Mouse (Mus musculus) layer of hippocampus, adult 9-11 months (tissue): ENCODE results near the gene 2310046K23Rik.
"Not testable (repeated sequence)": the region's sequence is repeated elsewhere in the genome, so short reads cannot be mapped to it uniquely, and the experiment has no call there.

Experiments
- DNase-seq: peaks from one replicate; pipeline ENCODE4 v3.0.0; 2022

Gene 2310046K23Rik

DNA sequence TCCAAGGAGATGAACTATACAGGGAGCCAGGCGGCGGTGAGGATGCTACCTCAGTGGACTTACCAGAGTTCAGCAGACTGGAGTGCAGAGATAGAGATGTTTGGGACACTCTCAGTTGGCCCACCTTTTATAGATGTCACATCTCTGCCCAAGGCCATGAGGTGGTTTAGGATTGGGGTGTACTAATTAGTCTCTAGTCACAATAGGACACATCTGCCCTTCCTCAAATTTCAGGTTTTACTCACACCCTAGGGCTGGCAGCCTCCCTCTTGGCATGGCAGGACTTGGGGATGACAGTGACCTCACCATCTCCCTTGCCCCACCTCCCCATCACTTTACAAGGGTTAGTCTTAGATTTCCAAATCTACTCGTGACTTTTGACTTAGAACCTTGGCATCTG is at the start of gene 2310046K23Rik:
Gene 2310046K23Rik (minus strand): TSS at position 101 of the 400 bp plus-strand sequence.
- no peak for DNase-seq

DNA sequence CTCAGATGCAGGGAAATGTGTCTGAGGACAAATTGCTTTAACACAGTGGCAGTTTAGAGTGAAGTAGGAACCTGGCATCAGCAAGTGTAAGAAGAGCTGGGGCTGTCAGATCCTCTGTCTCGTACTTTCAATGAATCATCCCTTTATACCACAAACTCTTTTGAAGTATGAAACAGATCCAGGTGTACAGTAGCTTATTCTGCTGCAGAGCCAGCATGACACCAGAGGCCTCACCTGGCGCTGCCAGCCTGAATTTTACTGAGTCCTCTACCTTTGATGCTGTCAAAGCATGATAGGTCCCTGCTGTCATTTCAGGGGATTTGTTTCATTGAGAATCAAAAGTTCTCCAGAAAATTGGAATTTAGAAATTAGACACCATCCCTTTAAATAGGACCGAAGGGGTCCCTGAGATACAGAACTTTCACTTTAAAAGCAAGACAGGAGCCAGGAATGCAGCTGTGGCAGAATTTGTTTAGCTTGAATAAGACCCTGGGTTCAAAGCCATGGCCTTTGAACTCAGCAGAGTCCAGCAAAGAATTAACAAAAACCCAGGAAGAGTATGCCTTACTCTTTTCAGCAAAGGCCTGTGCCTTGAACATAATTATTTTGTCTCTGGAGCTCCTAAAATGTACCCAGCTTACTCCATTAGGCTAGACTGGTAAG is 49.0 kb upstream of the 2310046K23Rik start:
- no peak for DNase-seq

DNA sequence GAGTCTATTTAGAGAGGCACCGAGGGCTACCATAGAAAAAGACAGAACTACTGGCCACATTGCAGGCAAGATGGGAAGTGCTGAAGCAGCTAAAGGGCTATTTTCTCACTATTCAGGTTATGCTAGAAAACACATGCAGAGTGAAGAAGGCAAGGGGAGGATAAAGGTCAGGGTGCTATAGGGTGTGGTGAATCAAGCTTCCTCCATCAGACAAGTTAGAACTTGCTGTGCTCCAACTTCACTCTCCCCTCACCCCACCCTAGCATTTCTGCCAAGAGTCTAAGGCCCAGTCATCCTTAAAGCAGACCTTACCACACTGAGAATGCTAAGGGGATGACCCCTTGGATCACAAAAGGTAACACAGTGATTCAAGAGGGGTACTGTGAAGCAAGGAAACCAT is 45.2 kb upstream of the 2310046K23Rik start:
- no peak for DNase-seq

DNA sequence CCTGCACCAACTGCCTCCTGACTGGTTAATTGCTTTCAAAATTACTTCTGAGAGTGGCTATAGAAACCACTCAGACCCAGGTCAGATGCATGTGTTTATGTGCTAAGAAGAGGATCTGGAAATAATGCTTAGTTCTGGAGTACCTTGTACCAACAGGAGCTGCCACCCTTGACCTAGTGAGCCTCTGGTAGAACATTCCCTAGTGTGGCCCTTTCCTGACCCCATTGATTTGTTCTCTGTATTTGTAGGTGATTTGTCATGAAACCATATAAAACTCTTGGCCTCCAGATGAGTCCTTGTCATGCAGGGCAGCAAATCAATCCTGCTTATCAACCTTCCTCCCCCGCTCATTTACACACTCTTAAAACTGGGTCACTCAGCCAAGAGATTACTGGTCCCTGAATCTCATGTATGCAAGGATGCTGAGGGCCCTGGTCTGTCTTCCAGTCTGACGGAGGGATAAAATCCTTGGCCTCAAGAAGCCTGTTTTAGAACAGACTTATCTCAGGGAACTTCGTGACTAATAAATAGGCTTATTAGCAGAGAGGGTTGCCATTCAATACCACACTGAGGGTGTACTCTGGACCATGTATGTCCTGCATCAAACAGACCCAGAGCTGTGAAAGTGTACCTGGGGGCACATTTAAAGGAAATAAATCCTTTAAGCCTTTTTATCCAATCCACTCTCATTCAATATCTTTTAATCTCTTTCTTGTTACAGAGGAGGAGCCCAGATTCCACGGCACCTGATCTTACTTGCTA is 44.5 kb upstream of the 2310046K23Rik start:
- no peak for DNase-seq

DNA sequence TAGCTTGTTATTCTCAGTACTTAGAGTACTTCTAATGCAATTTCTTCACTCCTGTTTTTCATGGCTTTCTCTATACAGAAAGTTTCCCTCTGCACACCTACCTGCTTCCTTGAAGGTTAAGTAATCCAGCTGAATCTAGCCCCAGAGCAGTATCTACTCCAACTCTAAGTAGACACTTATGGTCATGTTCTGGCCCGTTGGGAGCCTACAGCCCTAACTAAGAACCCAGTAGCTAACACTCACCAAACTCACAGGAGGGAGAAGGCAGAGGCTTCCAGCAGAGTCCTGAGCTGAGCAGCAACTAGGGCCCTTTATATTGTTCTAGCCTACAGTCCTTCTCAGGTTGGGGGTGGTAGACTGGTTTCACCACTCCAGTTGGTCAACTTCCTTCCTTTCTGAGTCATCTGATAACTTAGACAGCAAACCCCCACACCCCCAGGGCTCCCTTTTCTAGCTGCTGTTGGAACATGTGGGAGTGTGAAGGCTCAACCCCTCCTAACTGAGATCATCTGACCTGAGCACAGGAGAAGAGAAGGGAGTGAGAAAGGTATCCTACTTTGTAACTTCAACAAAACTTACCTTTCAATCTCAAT is 39.2 kb upstream of the 2310046K23Rik start, which contains the start of gene Ivl:
Gene Ivl (minus strand): TSS at position 287 of the 593 bp plus-strand sequence.
- DNase-seq: no peak

DNA sequence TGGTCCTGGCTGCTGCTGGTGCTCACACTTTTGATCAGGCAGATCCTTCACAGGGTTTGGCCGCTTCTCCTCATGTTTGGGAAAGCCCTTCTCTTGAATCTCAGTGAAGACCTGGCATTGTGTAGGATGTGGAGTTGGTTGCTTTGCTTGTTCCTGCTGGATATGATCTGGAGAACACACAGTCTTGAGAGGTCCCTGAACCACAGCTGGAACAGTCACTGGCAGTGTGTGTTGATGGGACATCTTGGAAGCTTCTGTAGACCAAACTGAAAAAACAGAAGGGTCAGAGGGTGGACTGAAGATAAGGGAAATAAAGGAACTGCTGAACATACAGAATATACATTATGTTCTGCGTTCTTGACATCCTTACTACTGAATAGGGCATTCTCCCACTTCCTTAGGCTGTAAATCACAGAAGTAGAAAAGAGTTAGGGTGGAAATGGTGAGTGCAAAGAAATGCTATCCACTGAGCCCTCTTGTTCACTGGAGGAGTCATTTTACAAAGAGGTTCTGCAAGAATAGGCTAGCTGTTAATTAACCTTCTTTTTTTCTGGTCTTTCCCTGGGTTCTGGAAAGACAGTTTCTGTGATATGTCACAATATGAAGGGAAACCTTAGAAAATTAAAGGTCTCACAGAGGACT is 38.3 kb upstream of the 2310046K23Rik start:
- no peak for DNase-seq

DNA sequence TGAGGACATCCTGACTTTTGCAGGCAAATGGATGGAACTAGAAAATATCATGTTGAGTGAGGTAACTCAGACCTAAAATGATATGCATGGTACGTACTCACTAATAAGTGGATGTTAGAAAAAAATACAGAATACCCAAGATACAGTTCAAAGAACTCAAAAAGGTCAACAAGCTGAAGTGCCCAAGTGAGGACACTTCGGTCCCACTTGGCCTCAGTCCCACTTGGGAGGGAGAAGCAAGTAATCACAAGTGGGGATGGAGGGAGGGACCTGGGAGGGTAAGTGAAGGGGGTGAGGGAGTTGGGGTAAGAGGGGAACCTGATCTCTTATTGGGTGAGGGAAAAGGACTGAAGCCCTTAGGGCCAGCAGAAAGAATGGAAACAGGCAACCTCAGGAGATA is 34.4 kb upstream of the 2310046K23Rik start:
- DNase-seq: no peak

DNA sequence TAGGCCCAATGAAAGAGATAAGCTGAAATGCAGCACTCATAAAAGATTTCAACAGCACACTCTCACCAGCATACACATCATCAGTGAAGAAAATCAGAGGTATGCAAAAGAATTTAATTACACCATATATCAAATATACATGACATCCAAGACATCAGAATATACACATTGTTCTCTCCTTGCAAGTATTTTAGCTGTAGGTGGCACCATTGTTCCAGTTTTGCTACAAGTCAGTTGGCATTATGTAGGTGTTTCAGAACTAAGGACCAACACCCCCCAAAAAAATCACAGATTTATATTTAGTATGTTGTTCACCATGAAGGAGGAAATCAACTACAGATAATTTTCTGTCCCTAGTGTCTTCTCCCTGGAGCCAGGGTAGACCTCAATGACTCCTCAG is 31.1 kb upstream of the 2310046K23Rik start:
- no peak for DNase-seq

DNA sequence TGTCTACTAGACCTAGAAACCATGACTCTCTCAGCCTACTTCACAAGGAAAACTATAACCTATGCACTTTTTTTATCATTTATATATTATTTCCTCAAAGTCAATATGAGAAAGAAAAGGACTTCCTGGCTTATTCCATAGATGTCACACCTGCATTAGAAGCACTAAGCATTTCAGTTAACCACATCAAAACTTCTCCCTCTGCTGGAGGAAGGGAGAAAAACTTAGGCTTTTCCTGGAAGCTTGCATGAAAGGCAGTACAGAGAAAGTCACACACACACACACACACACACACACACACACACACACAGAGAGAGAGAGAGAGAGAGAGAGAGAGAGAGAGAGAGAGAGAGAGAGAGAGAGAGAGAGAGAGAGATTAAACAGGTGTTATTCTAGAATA is 22.0 kb downstream of the 2310046K23Rik start:
- DNase-seq: no peak

DNA sequence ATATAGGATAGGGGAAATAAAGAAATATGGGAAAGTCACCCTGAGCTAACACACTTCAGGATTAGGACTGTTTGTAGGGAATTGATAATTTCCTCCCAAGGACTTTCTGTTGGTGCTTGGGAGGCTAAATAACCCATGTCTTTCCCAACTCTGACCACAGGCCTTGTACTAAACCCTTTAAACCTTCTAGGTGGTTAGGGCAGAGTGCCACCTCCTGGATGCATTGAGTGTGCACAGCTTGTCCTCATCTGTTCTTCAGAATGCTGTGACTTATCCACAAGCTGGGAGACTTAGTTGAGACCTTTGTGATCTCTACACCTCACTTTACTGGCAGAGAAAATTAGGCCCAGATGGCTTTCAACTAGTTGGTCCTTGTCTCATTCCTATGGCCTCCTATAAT is 23.5 kb downstream of the 2310046K23Rik start:
- DNase-seq: no peak

DNA sequence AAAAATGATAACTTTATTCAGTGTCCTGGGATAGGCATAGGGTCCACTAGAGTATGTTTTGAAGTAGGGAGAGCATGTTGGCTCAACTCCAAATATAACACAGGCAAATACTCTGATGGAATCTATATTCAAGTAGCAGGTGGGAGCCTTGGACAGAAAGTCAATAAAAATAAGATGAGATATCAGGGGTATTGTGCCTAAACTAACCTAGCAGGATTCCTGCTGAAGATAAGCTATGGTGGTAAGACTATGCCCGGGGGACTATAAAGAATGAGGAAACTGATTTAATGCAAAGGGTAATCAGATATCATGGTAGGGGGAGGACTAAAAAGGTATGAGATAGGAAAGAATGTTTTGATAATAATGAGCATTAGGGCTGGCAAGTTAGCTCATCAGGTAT is 26.1 kb downstream of the 2310046K23Rik start:
- DNase-seq: no peak

DNA sequence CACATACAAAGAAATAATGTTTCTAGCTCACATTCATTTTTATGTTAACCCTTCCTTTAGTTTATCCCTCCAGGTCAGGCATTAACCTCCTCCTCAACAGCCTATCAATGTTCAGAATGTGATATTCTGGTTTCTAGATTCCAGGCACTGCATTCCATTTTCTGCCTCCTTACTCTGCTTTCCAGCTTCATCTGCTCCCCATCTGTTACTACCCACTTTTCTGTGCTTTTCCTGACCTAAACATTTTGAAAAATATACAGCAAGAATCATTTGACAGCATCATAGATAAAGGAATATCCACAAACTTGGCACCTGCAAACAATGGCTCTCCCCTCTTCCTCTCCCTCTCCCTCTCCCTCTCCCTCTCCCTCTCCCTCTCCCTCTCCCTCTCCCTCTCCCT is 30.8 kb downstream of the 2310046K23Rik start:
- no peak for DNase-seq

DNA sequence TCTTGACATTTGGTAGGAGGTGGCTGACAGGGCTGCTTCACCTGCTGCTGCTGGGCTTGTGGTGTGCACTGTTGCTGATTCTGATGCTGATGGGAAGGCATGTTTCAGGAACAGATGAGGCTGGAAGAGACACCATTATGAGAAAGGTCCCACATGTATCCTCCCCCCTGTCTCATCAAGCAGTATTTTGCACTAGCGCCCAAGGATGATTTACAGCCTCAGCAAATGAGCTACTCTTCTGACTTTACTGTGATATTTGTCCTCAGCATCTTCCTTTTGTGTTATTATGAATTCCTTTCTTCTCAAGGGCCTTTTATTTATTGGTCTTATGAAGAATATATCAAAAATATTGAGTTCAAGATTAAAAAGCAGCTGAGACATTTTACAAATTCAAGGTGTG is 33.9 kb downstream of the 2310046K23Rik start, which contains the start of gene Sprr4:
Gene Sprr4 (minus strand): TSS at position 101 of the 400 bp plus-strand sequence.
- no peak for DNase-seq

DNA sequence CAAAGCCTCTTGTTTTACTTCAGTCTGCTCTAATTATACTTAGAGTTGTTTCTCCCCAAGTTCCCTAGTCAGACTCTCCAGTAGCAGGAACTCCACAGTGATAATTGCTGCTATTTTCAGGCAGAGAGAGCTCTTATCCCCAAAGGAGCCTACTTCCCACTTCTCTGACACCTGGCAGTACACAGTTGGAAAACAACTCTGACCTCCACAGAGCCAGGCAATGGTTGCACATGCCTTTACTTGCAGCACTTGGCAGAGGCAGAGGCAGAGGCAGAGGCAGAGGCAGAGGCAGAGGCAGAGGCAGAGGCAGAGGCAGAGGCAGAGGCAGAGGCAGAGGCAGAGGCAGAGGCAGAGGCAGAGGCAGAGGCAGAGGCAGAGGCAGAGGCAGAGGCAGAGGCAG is 44.0 kb downstream of the 2310046K23Rik start:
- DNase-seq: not testable (repeated sequence)

DNA sequence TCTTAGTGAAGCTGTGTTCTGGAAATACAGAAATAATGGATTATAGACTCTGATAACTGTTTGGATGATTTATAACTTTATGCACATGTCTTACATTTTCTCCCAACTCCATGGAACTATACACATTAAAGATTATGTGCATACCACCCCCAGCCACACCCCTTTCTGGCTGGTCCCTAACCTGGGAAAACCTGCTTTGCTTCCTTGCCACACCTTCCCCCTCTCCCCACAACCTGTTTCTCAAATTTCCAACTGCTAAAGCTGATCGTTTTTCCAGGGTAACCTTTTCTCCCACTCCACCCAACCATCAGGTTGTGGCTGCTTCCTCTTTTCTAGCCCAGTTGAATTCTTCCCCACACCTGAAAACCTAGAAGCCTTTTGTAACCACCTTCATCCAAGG is 48.0 kb downstream of the 2310046K23Rik start:
- DNase-seq: no peak

DNA sequence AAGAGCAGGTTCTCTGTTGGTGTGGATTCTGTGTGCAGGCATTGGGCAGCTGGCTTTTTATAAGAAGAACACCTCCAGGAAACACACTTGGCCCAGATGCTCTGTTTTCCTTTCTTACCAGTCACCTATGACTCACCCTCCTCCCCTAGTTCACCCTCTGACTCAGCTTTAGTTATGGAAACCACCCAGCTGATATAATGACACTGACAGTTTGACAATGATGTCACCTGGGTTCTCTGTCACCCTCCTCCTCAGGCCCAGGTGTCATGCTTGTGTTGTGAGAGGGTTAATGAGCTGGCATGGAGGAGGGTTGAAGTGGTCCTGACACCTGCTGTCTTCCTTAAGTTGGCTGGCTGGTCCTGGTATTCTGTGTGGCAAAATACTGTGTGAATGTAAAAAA is 48.4 kb downstream of the 2310046K23Rik start, which contains the start of gene Sprr1a:
Gene Sprr1a (minus strand): TSS at position 33 of the 400 bp plus-strand sequence.
- no peak for DNase-seq
